Mouse (Mus musculus) urinary bladder, postnatal 25 days (tissue): ENCODE results near the gene Atn1.

Experiments
- DNase-seq: peaks from one replicate; pipeline ENCODE4 v3.0.0; 2022; ENCODE audit warnings: low spot score

Gene Atn1

GRCm38 (mm10) chr6:124767920-124768703 is 11.8 kb upstream of the Atn1 start:
- DNase-seq = no peak

GRCm38 (mm10) chr6:124767536-124767919 is 11.2 kb upstream of the Atn1 start:
- no peak for DNase-seq

GRCm38 (mm10) chr6:124765951-124766350 is 9.6 kb upstream of the Atn1 start:
- no peak for DNase-seq

- DNase-seq = peak; percentile 84
These were observed 2.9 kb upstream of the Atn1 start for GRCm38 (mm10) chr6:124759259-124759658.

- DNase-seq = no peak
These were observed 2.5 kb upstream of the Atn1 start for GRCm38 (mm10) chr6:124758849-124759232.

- no peak for DNase-seq
These were observed 1.9 kb upstream of the Atn1 start for GRCm38 (mm10) chr6:124757909-124758848.

- no peak for DNase-seq
These were observed 1.1 kb upstream of the Atn1 start for GRCm38 (mm10) chr6:124757351-124757880.

- peak; percentile 76 for DNase-seq
These were observed 477 bp upstream of the Atn1 start for GRCm38 (mm10) chr6:124756652-124757350.

GRCm38 (mm10) chr6:124755306-124755705 is 1.0 kb downstream of the Atn1 start:
- no peak for DNase-seq

- DNase-seq = no peak
These were observed 2.5 kb downstream of the Atn1 start for GRCm38 (mm10) chr6:124753861-124754260.

- no peak for DNase-seq
These were observed 5.9 kb downstream of the Atn1 start for GRCm38 (mm10) chr6:124750405-124750804.

- DNase-seq = no peak
These were observed 9.4 kb downstream of the Atn1 start for GRCm38 (mm10) chr6:124746654-124747632.

- no peak for DNase-seq
These were observed 10.1 kb downstream of the Atn1 start for GRCm38 (mm10) chr6:124746296-124746605.

- DNase-seq = peak; percentile 88
These were observed 10.6 kb downstream of the Atn1 start for GRCm38 (mm10) chr6:124745490-124746295.

- no peak for DNase-seq
These were observed 11.5 kb downstream of the Atn1 start for GRCm38 (mm10) chr6:124744755-124745321.

- DNase-seq = no peak
These were observed 12.7 kb downstream of the Atn1 start for GRCm38 (mm10) chr6:124743647-124744046.

GRCm38 (mm10) chr6:124742839-124743514 is 13.3 kb downstream of the Atn1 start:
- DNase-seq = no peak

GRCm38 (mm10) chr6:124741842-124742241 is 14.5 kb downstream of the Atn1 start:
- no peak for DNase-seq
